Mouse (Mus musculus): ENCODE measurements around the gene Stk11. TPM values are rescaled to one million over a fixed set of nuclear protein-coding genes. Genes with fewer than 3 reads are reported as not detected.

The Stk11 gene
- polyA plus RNA-seq, 1 experiment: 222 TPM

GRCm38 (mm10) chr10:80135641-80136040 lies 20.0 kb downstream of the Stk11 start:
- Histone ChIP-seq H3K27ac (ENCODE audit: control insufficient read depth, insufficient read depth, low read depth, low read length) (no peak overlapping the region), H3K36me3 (ENCODE audit: control insufficient read depth, insufficient read depth, low read length) (no peaks in the 10 kb centered on the region), H3K4me1 (ENCODE audit: control insufficient read depth, insufficient read depth, low read length) (peaks cover 25% of the 10 kb centered on the region), H3K4me3 (ENCODE audit: control insufficient read depth, low read depth, low read length) (no peak overlapping the region), H3K27me3 (ENCODE audit: control insufficient read depth, insufficient read depth, low read length) (no peaks in the 10 kb centered on the region)
- TF ChIP-seq CTCF (IDR thresholded peaks at IDR 0.05; ENCODE audit: control insufficient read depth, insufficient read depth, insufficient replicate concordance, low read depth, low read length) (no peak), POLR2A (IDR thresholded peaks at IDR 0.05; ENCODE audit: control insufficient read depth, low read depth, low read length) (no peak)

- no peak overlapping the region for H3K27ac ChIP-seq (ENCODE audit: control insufficient read depth, insufficient read depth, low read depth, low read length)
- TF ChIP-seq CTCF (IDR thresholded peaks at IDR 0.05; ENCODE audit: control insufficient read depth, insufficient read depth, insufficient replicate concordance, low read depth, low read length) (no peak), POLR2A (IDR thresholded peaks at IDR 0.05; ENCODE audit: control insufficient read depth, low read depth, low read length) (no peak)
- peaks cover 32% of the 10 kb centered on the region for H3K4me1 ChIP-seq (ENCODE audit: control insufficient read depth, insufficient read depth, low read length)
- H3K27me3 ChIP-seq (ENCODE audit: control insufficient read depth, insufficient read depth, low read length): no peaks in the 10 kb centered on the region
- no peaks in the 10 kb centered on the region for H3K36me3 ChIP-seq (ENCODE audit: control insufficient read depth, insufficient read depth, low read length)
- H3K4me3 ChIP-seq (ENCODE audit: control insufficient read depth, low read depth, low read length): peak overlapping the region; percentile 43
These were observed 20.8 kb downstream of the Stk11 start for GRCm38 (mm10) chr10:80136179-80136951.

GRCm38 (mm10) chr10:80136952-80137625 lies 21.5 kb downstream of the Stk11 start:
- Histone ChIP-seq H3K4me1 (ENCODE audit: control insufficient read depth, insufficient read depth, low read length) (peaks cover 36% of the 10 kb centered on the region), H3K27ac (ENCODE audit: control insufficient read depth, insufficient read depth, low read depth, low read length) (no peak overlapping the region), H3K27me3 (ENCODE audit: control insufficient read depth, insufficient read depth, low read length) (no peaks in the 10 kb centered on the region), H3K36me3 (ENCODE audit: control insufficient read depth, insufficient read depth, low read length) (no peaks in the 10 kb centered on the region), H3K4me3 (ENCODE audit: control insufficient read depth, low read depth, low read length) (peak overlapping the region; percentile 43)
- TF ChIP-seq POLR2A (IDR thresholded peaks at IDR 0.05; ENCODE audit: control insufficient read depth, low read depth, low read length) (no peak), CTCF (IDR thresholded peaks at IDR 0.05; ENCODE audit: control insufficient read depth, insufficient read depth, insufficient replicate concordance, low read depth, low read length) (no peak)

- H3K4me1 ChIP-seq (ENCODE audit: control insufficient read depth, insufficient read depth, low read length): peaks cover 40% of the 10 kb centered on the region
- TF ChIP-seq POLR2A (IDR thresholded peaks at IDR 0.05; ENCODE audit: control insufficient read depth, low read depth, low read length) (no peak), CTCF (IDR thresholded peaks at IDR 0.05; ENCODE audit: control insufficient read depth, insufficient read depth, insufficient replicate concordance, low read depth, low read length) (no peak)
- no peaks in the 10 kb centered on the region for H3K36me3 ChIP-seq (ENCODE audit: control insufficient read depth, insufficient read depth, low read length)
- no peaks in the 10 kb centered on the region for H3K27me3 ChIP-seq (ENCODE audit: control insufficient read depth, insufficient read depth, low read length)
- no peak overlapping the region for H3K27ac ChIP-seq (ENCODE audit: control insufficient read depth, insufficient read depth, low read depth, low read length)
- no peak overlapping the region; the same call in 1 of the 2 replicates for H3K4me3 ChIP-seq (ENCODE audit: control insufficient read depth, low read depth, low read length)
These were observed 22.3 kb downstream of the Stk11 start for GRCm38 (mm10) chr10:80137626-80138552.

GRCm38 (mm10) chr10:80138553-80139438 lies 23.2 kb downstream of the Stk11 start, which contains the start of gene Atp5d:
Gene Atp5d (plus strand): TSS chr10:80138632.
- Histone ChIP-seq H3K27me3 (ENCODE audit: control insufficient read depth, insufficient read depth, low read length) (no peaks in the 10 kb centered on the region), H3K4me1 (ENCODE audit: control insufficient read depth, insufficient read depth, low read length) (peaks cover 42% of the 10 kb centered on the region)
- no peak for TF ChIP-seq POLR2A (IDR thresholded peaks at IDR 0.05; ENCODE audit: control insufficient read depth, low read depth, low read length)

GRCm38 (mm10) chr10:80139439-80139775 lies 23.8 kb downstream of the Stk11 start:
- no peak for TF ChIP-seq CTCF (IDR thresholded peaks at IDR 0.05; ENCODE audit: control insufficient read depth, insufficient read depth, insufficient replicate concordance, low read depth, low read length)
- no peak for TF ChIP-seq POLR2A (IDR thresholded peaks at IDR 0.05; ENCODE audit: control insufficient read depth, low read depth, low read length)
- Histone ChIP-seq H3K4me3 (ENCODE audit: control insufficient read depth, low read depth, low read length) (peak overlapping the region; percentile 65), H3K27me3 (ENCODE audit: control insufficient read depth, insufficient read depth, low read length) (no peaks in the 10 kb centered on the region), H3K4me1 (ENCODE audit: control insufficient read depth, insufficient read depth, low read length) (peaks cover 42% of the 10 kb centered on the region), H3K27ac (ENCODE audit: control insufficient read depth, insufficient read depth, low read depth, low read length) (no peak overlapping the region), H3K36me3 (ENCODE audit: control insufficient read depth, insufficient read depth, low read length) (no peaks in the 10 kb centered on the region; the same call in 1 of the 2 replicates)

More at GRCm38 (mm10) chr10:80138553-80139438, 23.2 kb downstream of the Stk11 start, which contains the start of gene Atp5d:
- H3K27ac ChIP-seq (ENCODE audit: control insufficient read depth, insufficient read depth, low read depth, low read length): no peak within 1 kb of the TSS
- no peaks in the 10 kb centered on the region for H3K36me3 ChIP-seq (ENCODE audit: control insufficient read depth, insufficient read depth, low read length)
- peak within 1 kb of the TSS; percentile 65 for H3K4me3 ChIP-seq (ENCODE audit: control insufficient read depth, low read depth, low read length)
